Comparison of ENCODE assay signal across 11 mouse cellular contexts in the genomic region with DNA sequence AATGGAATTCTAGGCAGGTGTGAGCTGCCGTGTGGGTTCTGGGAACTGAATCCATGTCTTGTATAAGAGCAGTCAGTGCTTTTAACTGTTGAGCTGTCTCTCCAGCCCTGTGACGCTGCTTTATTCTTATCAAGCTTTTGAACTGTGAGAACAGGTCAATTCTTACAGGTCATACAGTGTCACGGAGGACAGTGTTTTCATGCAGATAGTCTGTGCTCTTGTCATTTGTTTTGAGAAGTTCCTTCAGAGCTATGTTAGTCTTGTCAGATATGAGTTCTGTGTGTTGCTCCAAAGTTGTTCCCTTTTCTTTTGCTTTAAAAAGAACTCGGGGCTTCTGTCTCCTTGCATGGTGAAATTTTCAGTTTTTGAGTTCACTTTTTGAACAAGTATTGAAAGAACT. TPM values are rescaled to one million over a fixed set of nuclear protein-coding genes. Genes with fewer than 3 reads are reported as not detected.
DNase-seq lines count a peak whose midpoint lies in the region; ATAC-seq lines count a peak whose summit lies in the region.
"Had no signal": no experiment of that assay in that cellular context is flagged by ENCODE, and none has a peak within 500 bp of the region (broad histone marks: within the 10 kb centered on the region; RNA-seq: fewer than 3 reads in every experiment).

No protein-coding gene starts in this region.

- H3K9me3 ChIP-seq in kidney, embryonic 14.5 days (ENCODE audit: control insufficient read depth, low read length): no peaks in the 10 kb centered on the region
- no peaks in the 10 kb centered on the region for H3K9me3 ChIP-seq in embryonic facial prominence, embryonic 10.5 days
- H3K9me3 ChIP-seq in hindbrain, embryonic 12.5 days (replicated peaks): no peaks in the 10 kb centered on the region
- no peaks in the 10 kb centered on the region for H3K9me3 ChIP-seq in midbrain, embryonic 15.5 days
- H3K9me3 ChIP-seq: limb, embryonic 15.5 days had no signal

- intact Hi-C loops in gastrocnemius, postnatal 14 days (cut with DNase I; ENCODE audit: low total_unique reads): no loop called here

- no peaks in the 10 kb centered on the region for H3K36me3 ChIP-seq in kidney, embryonic 14.5 days (ENCODE audit: control insufficient read depth, insufficient read depth, low read length)
- no peaks in the 10 kb centered on the region for H3K36me3 ChIP-seq in embryonic facial prominence, embryonic 10.5 days (replicated peaks)
- H3K36me3 ChIP-seq in hindbrain, embryonic 12.5 days: no peaks in the 10 kb centered on the region
- H3K36me3 ChIP-seq in midbrain, embryonic 15.5 days (replicated peaks): no peaks in the 10 kb centered on the region
- H3K36me3 ChIP-seq: limb, embryonic 15.5 days had no signal

- H3K4me3 ChIP-seq in kidney, embryonic 14.5 days (ENCODE audit: low read length): no peak overlapping the region; the same call in 1 of the 2 replicates
- peak overlapping the region; percentile 99 for H3K4me3 ChIP-seq in embryonic facial prominence, embryonic 10.5 days
- no peak overlapping the region for H3K4me3 ChIP-seq in hindbrain, embryonic 12.5 days
- H3K4me3 ChIP-seq in midbrain, embryonic 15.5 days: no peak overlapping the region

- H3K9ac ChIP-seq in kidney, embryonic 14.5 days (ENCODE audit: low read depth, low read length): no peak overlapping the region
- no peak overlapping the region for H3K9ac ChIP-seq in hindbrain, embryonic 12.5 days
- no peak overlapping the region for H3K9ac ChIP-seq in midbrain, embryonic 15.5 days
- H3K9ac ChIP-seq: limb, embryonic 15.5 days had no signal

- H3K27ac ChIP-seq in kidney, embryonic 14.5 days (ENCODE audit: low read depth, low read length): no peak overlapping the region
- H3K27ac ChIP-seq in embryonic facial prominence, embryonic 10.5 days (replicated peaks): no peak overlapping the region
- no peak overlapping the region for H3K27ac ChIP-seq in hindbrain, embryonic 12.5 days
- H3K27ac ChIP-seq in midbrain, embryonic 15.5 days: no peak overlapping the region
- H3K27ac ChIP-seq: limb, embryonic 15.5 days had no signal

- no peak for ATAC-seq in kidney, embryonic 14.5 days (ENCODE audit: low FRiP score, low TSS enrichment)
- no peak for ATAC-seq in hindbrain, embryonic 12.5 days (ENCODE audit: low FRiP score)
- ATAC-seq in midbrain, embryonic 15.5 days (replicated peaks): no peak

- DNase-seq in kidney, postnatal 4 days: no peak
- no peak for DNase-seq in embryonic facial prominence, embryonic 10.5 days (ENCODE audit: low spot score)
- DNase-seq in gastrocnemius, postnatal 14 days: no peak
- DNase-seq in right cerebral cortex, postnatal 14 days: no peak
- DNase-seq in right cerebral cortex, adult 18-20 months: no peak
- DNase-seq: retina, postnatal 1 day; thymus, postnatal 36 days had no signal

- H3K4me1 ChIP-seq in kidney, embryonic 14.5 days (ENCODE audit: control insufficient read depth, insufficient read depth, low read length): peaks cover 13% of the 10 kb centered on the region; the same call in 1 of the 2 replicates
- H3K4me1 ChIP-seq in embryonic facial prominence, embryonic 10.5 days: peaks cover 16% of the 10 kb centered on the region
- peaks cover 14% of the 10 kb centered on the region for H3K4me1 ChIP-seq in hindbrain, embryonic 12.5 days
- H3K4me1 ChIP-seq in midbrain, embryonic 15.5 days: peaks cover 19% of the 10 kb centered on the region

- WGBS in kidney, embryonic 14.5 days: 72% methylated on average over 4 of the region's 4 CpGs
- 83% methylated on average over 4 of the region's 4 CpGs for WGBS in embryonic facial prominence, embryonic 10.5 days
- 81% methylated on average over 4 of the region's 4 CpGs for WGBS in hindbrain, embryonic 12.5 days
- 71% methylated on average over 4 of the region's 4 CpGs for WGBS in midbrain, embryonic 15.5 days

- peaks cover 3% of the 10 kb centered on the region; the same call in 1 of the 2 replicates for H3K27me3 ChIP-seq in kidney, embryonic 14.5 days (ENCODE audit: control insufficient read depth, insufficient read depth, low read length)
- no peaks in the 10 kb centered on the region for H3K27me3 ChIP-seq in embryonic facial prominence, embryonic 10.5 days (replicated peaks; ENCODE audit: low read depth, poor library complexity, severe bottlenecking)
- peaks cover 8% of the 10 kb centered on the region; the same call in 1 of the 2 replicates for H3K27me3 ChIP-seq in hindbrain, embryonic 12.5 days
- H3K27me3 ChIP-seq in midbrain, embryonic 15.5 days (replicated peaks): 0 out of 2 replicates have a peak, but pooled peaks cover 5% of the 10 kb centered on the region

- H3K4me2 ChIP-seq in kidney, embryonic 14.5 days (replicated peaks; ENCODE audit: low read depth, low read length): peak overlapping the region; percentile 78; the same call in 1 of the 2 replicates
- peak overlapping the region; percentile 6 for H3K4me2 ChIP-seq in hindbrain, embryonic 12.5 days (replicated peaks)
- peak overlapping the region; percentile 96 for H3K4me2 ChIP-seq in midbrain, embryonic 15.5 days

RNA-seq across cellular contexts. Expression of a gene that starts 2.2 kb away (rescaled TPM):
- 25.3 and 38.8 TPM in 2 replicates for polyA plus RNA-seq in kidney, embryonic 14.5 days (2014; fragmentation: Nextera tagmentation; extraction: Ambion mirVana)
- polyA plus RNA-seq in embryonic facial prominence, embryonic 10.5 days (2016; fragmentation: Nextera tagmentation; extraction: Ambion mirVana): 48.4 and 52.9 TPM in 2 replicates
- 61.5 and 70.5 TPM in 2 replicates for polyA plus RNA-seq in hindbrain, embryonic 12.5 days (2016; fragmentation: Nextera tagmentation; extraction: Ambion mirVana)
- 48.0 and 52.9 TPM in 2 replicates for polyA plus RNA-seq in midbrain, embryonic 15.5 days (2015; fragmentation: Nextera tagmentation; extraction: Ambion mirVana)
- total RNA-seq in gastrocnemius, postnatal 14 days (2021): 10 to 100 TPM; 32.0 to 32.6 TPM

RNA-seq across cellular contexts. Expression of a gene that starts 43.0 kb away (rescaled TPM):
- polyA plus RNA-seq in kidney, embryonic 14.5 days (2014; fragmentation: Nextera tagmentation; extraction: Ambion mirVana): 5.4 and 5.6 TPM in 2 replicates
- polyA plus RNA-seq in embryonic facial prominence, embryonic 10.5 days (2016; fragmentation: Nextera tagmentation; extraction: Ambion mirVana): 8.3 and 9.6 TPM in 2 replicates
- 8.1 and 8.4 TPM in 2 replicates for polyA plus RNA-seq in hindbrain, embryonic 12.5 days (2016; fragmentation: Nextera tagmentation; extraction: Ambion mirVana)
- 3.5 and 4.1 TPM in 2 replicates for polyA plus RNA-seq in midbrain, embryonic 15.5 days (2015; fragmentation: Nextera tagmentation; extraction: Ambion mirVana)
- 10 to 100 TPM; 17.2 to 20.8 TPM for total RNA-seq in gastrocnemius, postnatal 14 days (2021)

Comparison
In these comparisons a context has a peak if more than half of its experiments do, and no peak if none do; other contexts are left out.
1. H3K4me2 ChIP-seq: peak in every context shown above with its lines; median percentile 96 in midbrain, embryonic 15.5 days; 78 in kidney, embryonic 14.5 days; 6 in hindbrain, embryonic 12.5 days.